ENCODE assay signal across 8 mouse cellular contexts in the genomic region with DNA sequence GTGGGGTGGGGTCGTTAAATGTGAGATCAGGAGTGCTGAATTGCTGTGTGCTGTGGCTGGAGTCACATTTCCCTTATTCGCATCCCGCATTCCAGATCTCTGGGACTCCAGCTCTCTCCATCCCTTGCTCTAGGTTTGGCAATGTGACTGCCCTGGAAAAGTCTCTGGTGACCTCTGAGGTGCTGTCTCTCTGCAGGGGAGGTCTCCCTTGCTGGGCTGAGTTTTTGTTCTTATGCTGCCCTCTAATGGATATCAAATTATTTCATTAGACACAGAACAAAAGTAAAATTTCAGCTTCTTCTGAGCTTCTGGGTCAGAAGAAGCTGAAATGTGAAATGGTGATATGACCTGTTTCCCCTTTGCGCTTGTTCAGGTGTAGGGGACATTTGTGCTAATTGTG.
DNase-seq lines count a peak whose midpoint lies in the region; ATAC-seq and TF ChIP-seq lines count a peak whose summit lies in the region.

No protein-coding gene starts in this region.

- ATAC-seq in limb, embryonic 12.5 days (ENCODE audit: insufficient number of reproducible peaks, insufficient read depth, low FRiP score, low TSS enrichment, low read depth) = no peak

- H3K4me1 ChIP-seq in CH12.LX (ENCODE audit: control insufficient read depth in 1 of 2, insufficient read depth in 2 of 2) = peaks cover 0 to 11% of the 10 kb centered on the region in 2 experiments; a peak in 1 of 4 replicates
- H3K4me1 ChIP-seq in limb, embryonic 12.5 days (replicated peaks) = peaks cover 13% of the 10 kb centered on the region

- no peak overlapping the region for H3K27ac ChIP-seq in gastrocnemius, adult 2 months
- H3K27ac ChIP-seq in CH12.LX (ENCODE audit: insufficient read depth, low read depth) = no peak overlapping the region
- 0 out of 2 replicates have a peak overlapping the region, but pooled peaks have one; percentile 45 for H3K27ac ChIP-seq in limb, embryonic 12.5 days

- dilution Hi-C loops in CH12.LX (cut with MboI; ENCODE audit: extremely low pct_ligation_motif_present, extremely low pct_unique_long_range_greater_than_20kb, low sequenced_read_pairs) = no loop called here

- H3K79me2 ChIP-seq in CH12.LX (replicated peaks; ENCODE audit: control insufficient read depth, extremely low read depth, insufficient read depth, poor library complexity, severe bottlenecking) = no peaks in the 10 kb centered on the region

- TF ChIP-seq POLR2A in CH12.LX (IDR thresholded peaks at IDR 0.05; ENCODE audit: low read depth, low read length) = no peak

- peaks cover 0 to 15% of the 10 kb centered on the region in 2 experiments for H3K36me3 ChIP-seq in CH12.LX (replicated peaks in 1 of 2; ENCODE audit: control insufficient read depth in 1 of 2, insufficient read depth in 1 of 2, low read length in 1 of 2)
- no peaks in the 10 kb centered on the region for H3K36me3 ChIP-seq in limb, embryonic 12.5 days

- H3K9me3 ChIP-seq in CH12.LX (replicated peaks; ENCODE audit: low read length) = no peaks in the 10 kb centered on the region
- no peaks in the 10 kb centered on the region for H3K9me3 ChIP-seq in limb, embryonic 12.5 days

- TF ChIP-seq RAD21 in CH12.LX (IDR thresholded peaks at IDR 0.05; ENCODE audit: low read depth, low read length) = peak; percentile 75

- H3K4me3 ChIP-seq in gastrocnemius, adult 2 months = no peak overlapping the region
- no peak overlapping the region for H3K4me3 ChIP-seq in CH12.LX (replicated peaks in 1 of 3; ENCODE audit: low read depth in 2 of 3, low read length in 2 of 3, poor library complexity in 1 of 3)
- H3K4me3 ChIP-seq in limb, embryonic 12.5 days (replicated peaks) = no peak overlapping the region

- no peak for DNase-seq in gastrocnemius, adult 2 months
- DNase-seq in gastrocnemius, postnatal 14 days = no peak
- no peak for DNase-seq in CH12.LX (ENCODE audit: extremely low read depth)
- peak; percentile 28 for DNase-seq in embryo, embryonic 10 days (ENCODE audit: low spot score)
- DNase-seq in T-cell, adult 2 months (ENCODE audit: low spot score) = no peak
- no peak for DNase-seq in left cerebral cortex, postnatal 36 days (ENCODE audit: low spot score in 2 of 2)
- no peak for DNase-seq in liver

- H3K4me2 ChIP-seq in CH12.LX (ENCODE audit: insufficient read depth, low read depth, poor library complexity, severe bottlenecking) = no peak overlapping the region
- peak overlapping the region; percentile 23 for H3K4me2 ChIP-seq in limb, embryonic 12.5 days

- peak; percentile 46 for TF ChIP-seq CTCF in gastrocnemius, adult 2 months (IDR thresholded peaks at IDR 0.05)
- peak in 1 of 2 experiments; percentile 56; a peak in 2 of 4 replicates for TF ChIP-seq CTCF in CH12.LX (conservative IDR thresholded peaks at IDR 0.05 in 1 of 2, IDR thresholded peaks at IDR 0.05 in 1 of 2; ENCODE audit: low read depth in 2 of 2, low read length in 2 of 2)

- no peak for TF ChIP-seq EP300 in CH12.LX (IDR thresholded peaks at IDR 0.05; ENCODE audit: low read length)

- intact Hi-C loops in gastrocnemius, adult 2 months (cut with DNase I) = no loop called here
- intact Hi-C loops in gastrocnemius, postnatal 14 days (cut with DNase I; ENCODE audit: low total_unique reads) = no loop called here
- intact Hi-C loops in left cerebral cortex, postnatal 36 days (cut with DNase I) = loop anchor here (2.0 to 10.0 kb wide), 2 partner anchors 460 to 1256 kb away; no protein-coding TSS in a partner anchor

- H3K9ac ChIP-seq in CH12.LX (ENCODE audit: insufficient read depth, low read depth) = no peak overlapping the region
- H3K9ac ChIP-seq in limb, embryonic 12.5 days (replicated peaks) = no peak overlapping the region

- WGBS in limb, embryonic 12.5 days = 24% methylated on average over 4 of the region's 4 CpGs

- no peaks in the 10 kb centered on the region for H3K27me3 ChIP-seq in CH12.LX (replicated peaks)
- peaks cover 3% of the 10 kb centered on the region; the same call in 1 of the 2 replicates for H3K27me3 ChIP-seq in limb, embryonic 12.5 days

- in situ Hi-C loops in CH12.LX (cut with MboI; ENCODE audit: low pct_ligation_motif_present, low pct_unique_long_range_greater_than_20kb, low sequenced_read_pairs) = loop anchor here (25.0 kb wide), 1 partner anchor 262 kb away; a partner anchor contains a TSS

TF ChIP-seq in CH12.LX, 34 proteins besides CTCF, POLR2A, EP300 and RAD21:
- TF ChIP-seq SMC3 (IDR thresholded peaks at IDR 0.05; ENCODE audit: low read depth, low read length) (peak; percentile 60), MAX (IDR thresholded peaks at IDR 0.05; ENCODE audit: low read length) (no peak), ZC3H11A (IDR thresholded peaks at IDR 0.05; ENCODE audit: low read depth, low read length) (0 out of 2 replicates have a peak, but pooled peaks have one; percentile 4)
